Mouse (Mus musculus) hindbrain, embryonic 12.5 days (tissue): ENCODE data around the gene Tgm2. TPM values are rescaled to one million over a fixed set of nuclear protein-coding genes. Genes with fewer than 3 reads are reported as not detected.

Source experiments
- ATAC-seq: fragments of 200-750 bp; cut with Nextera tagmentation; 2 replicates; pipeline ENCODE4 v1.8.0; 2017; ENCODE audit warnings: moderate TSS enrichment; ENCODE audit not compliant: low FRiP score
- H3K27ac ChIP-seq: fragments of 300-500 bp; sonication (generic); 2 replicates; pipeline ENCODE4 v1.5.1; 2016; ENCODE audit warnings: mild to moderate bottlenecking
- H3K27me3 ChIP-seq: fragments of 300-500 bp; sonication (generic); 2 replicates; pipeline ENCODE4 v1.6.1; 2016; ENCODE audit warnings: mild to moderate bottlenecking
- H3K36me3 ChIP-seq: fragments of 300-500 bp; sonication (generic); 2 replicates; pipeline ENCODE4 v1.6.1; 2016; ENCODE audit warnings: mild to moderate bottlenecking
- H3K4me1 ChIP-seq: fragments of 300-500 bp; sonication (generic); 2 replicates; pipeline ENCODE4 v1.6.1; 2016
- H3K4me2 ChIP-seq: fragments of 300-500 bp; sonication (generic); replicated peaks from 2 replicates; pipeline ENCODE4 v1.6.1; 2016; ENCODE audit warnings: mild to moderate bottlenecking
- H3K4me3 ChIP-seq: fragments of 300-500 bp; sonication (generic); 2 replicates; pipeline ENCODE4 v1.5.1; 2016; ENCODE audit warnings: mild to moderate bottlenecking
- H3K9ac ChIP-seq: fragments of 300-500 bp; sonication (generic); 2 replicates; pipeline ENCODE4 v1.6.1; 2016; ENCODE audit warnings: mild to moderate bottlenecking, moderate library complexity
- H3K9me3 ChIP-seq: fragments of 300-500 bp; sonication (generic); replicated peaks from 2 replicates; pipeline ENCODE4 v1.6.1; 2016; ENCODE audit warnings: mild to moderate bottlenecking
- WGBS: fragments of 180-500 bp; shearing (Covaris S2); methylation state at CpG from one replicate; pipeline ENCODE4 v1.1.7; 2016; 5-methylcytosine and 5-hydroxymethylcytosine counted together
- polyA plus RNA-seq: library from polyadenylated mRNA; unstranded; fragments of >200 nt; fragmentation: Nextera tagmentation; extraction: Ambion mirVana; gene quantifications from 2 replicates; pipeline ENCODE4 v1.2.1, GENCODE M21; 2016

Tgm2 gene
- polyA plus RNA-seq, 1 experiment from 2014 or later, result 9.9 TPM

GRCm38 (mm10) chr2:158133050-158133449, 13.2 kb downstream of the Tgm2 start:
- H3K27me3 ChIP-seq, result no peaks in the 10 kb centered on the region
- ATAC-seq, result no peak
- no peak overlapping the region for H3K27ac ChIP-seq
- no peaks in the 10 kb centered on the region for H3K36me3 ChIP-seq
- H3K9ac ChIP-seq, result no peak overlapping the region
- H3K4me3 ChIP-seq, result no peak overlapping the region
- no peaks in the 10 kb centered on the region for H3K9me3 ChIP-seq
- no peak overlapping the region for H3K4me2 ChIP-seq
- 73% methylated on average over 6 of the region's 6 CpGs for WGBS
- peaks cover 26% of the 10 kb centered on the region for H3K4me1 ChIP-seq

- WGBS, result 87% methylated on average over 10 of the region's 10 CpGs
- Histone ChIP-seq H3K36me3 (no peaks in the 10 kb centered on the region), H3K9me3 (no peaks in the 10 kb centered on the region), H3K4me3 (no peak overlapping the region), H3K4me2 (no peak overlapping the region), H3K9ac (no peak overlapping the region), H3K27ac (no peak overlapping the region), H3K4me1 (peaks cover 26% of the 10 kb centered on the region), H3K27me3 (no peaks in the 10 kb centered on the region)
- no peak for ATAC-seq
Observed at GRCm38 (mm10) chr2:158132320-158132719, 13.9 kb downstream of the Tgm2 start.

- ATAC-seq, result no peak
- Histone ChIP-seq H3K9ac (no peak overlapping the region), H3K4me3 (no peak overlapping the region), H3K4me1 (peaks cover 26% of the 10 kb centered on the region), H3K9me3 (no peaks in the 10 kb centered on the region), H3K4me2 (no peak overlapping the region), H3K27me3 (no peaks in the 10 kb centered on the region), H3K27ac (no peak overlapping the region), H3K36me3 (no peaks in the 10 kb centered on the region)
- 87% methylated on average over 13 of the region's 13 CpGs for WGBS
Observed at GRCm38 (mm10) chr2:158131197-158131835, 14.9 kb downstream of the Tgm2 start.

GRCm38 (mm10) chr2:158130391-158130986, 15.7 kb downstream of the Tgm2 start:
- Histone ChIP-seq H3K27ac (no peak overlapping the region), H3K9me3 (no peaks in the 10 kb centered on the region), H3K27me3 (no peaks in the 10 kb centered on the region), H3K4me3 (no peak overlapping the region), H3K4me1 (peaks cover 26% of the 10 kb centered on the region), H3K36me3 (no peaks in the 10 kb centered on the region), H3K9ac (no peak overlapping the region), H3K4me2 (no peak overlapping the region)
- ATAC-seq, result no peak
- WGBS, result 44% methylated on average over 5 of the region's 5 CpGs

- no peaks in the 10 kb centered on the region for H3K36me3 ChIP-seq
- peaks cover 26% of the 10 kb centered on the region for H3K4me1 ChIP-seq
- H3K9me3 ChIP-seq, result no peaks in the 10 kb centered on the region
- no peak for ATAC-seq
- no peak overlapping the region for H3K4me2 ChIP-seq
- no peaks in the 10 kb centered on the region for H3K27me3 ChIP-seq
- no peak overlapping the region for H3K4me3 ChIP-seq
- H3K27ac ChIP-seq, result no peak overlapping the region
- H3K9ac ChIP-seq, result no peak overlapping the region
- 86% methylated on average over 16 of the region's 16 CpGs for whole genome bisulfite sequencing
Observed at GRCm38 (mm10) chr2:158129291-158130002, 16.8 kb downstream of the Tgm2 start.

- H3K36me3 ChIP-seq, result no peaks in the 10 kb centered on the region
- 79% methylated on average over 8 of the region's 8 CpGs for WGBS
- H3K9me3 ChIP-seq, result no peaks in the 10 kb centered on the region
- no peak overlapping the region for H3K27ac ChIP-seq
- H3K9ac ChIP-seq, result no peak overlapping the region
- H3K4me1 ChIP-seq, result peaks cover 26% of the 10 kb centered on the region
- H3K27me3 ChIP-seq, result no peaks in the 10 kb centered on the region
- H3K4me3 ChIP-seq, result no peak overlapping the region
- H3K4me2 ChIP-seq, result no peak overlapping the region
- ATAC-seq, result no peak
Observed at GRCm38 (mm10) chr2:158128461-158129130, 17.6 kb downstream of the Tgm2 start.

GRCm38 (mm10) chr2:158127872-158128271, 18.4 kb downstream of the Tgm2 start:
- no peak overlapping the region for H3K9ac ChIP-seq
- no peak for ATAC-seq

GRCm38 (mm10) chr2:158127245-158127644, 19.0 kb downstream of the Tgm2 start:
- H3K9me3 ChIP-seq, result no peaks in the 10 kb centered on the region
- 94% methylated on average over 6 of the region's 6 CpGs for WGBS
- ATAC-seq, result no peak

More at GRCm38 (mm10) chr2:158127872-158128271, 18.4 kb downstream of the Tgm2 start:
- Histone ChIP-seq H3K4me2 (no peak overlapping the region), H3K27ac (no peak overlapping the region), H3K9me3 (no peaks in the 10 kb centered on the region), H3K27me3 (no peaks in the 10 kb centered on the region), H3K4me1 (peaks cover 26% of the 10 kb centered on the region), H3K4me3 (no peak overlapping the region), H3K36me3 (no peaks in the 10 kb centered on the region)
- WGBS, result 90% methylated on average over 7 of the region's 7 CpGs

GRCm38 (mm10) chr2:158122814-158123213, 23.4 kb downstream of the Tgm2 start:
- no peaks in the 10 kb centered on the region for H3K27me3 ChIP-seq
- peaks cover 13% of the 10 kb centered on the region for H3K4me1 ChIP-seq
- H3K4me2 ChIP-seq, result no peak overlapping the region
- H3K9me3 ChIP-seq, result no peaks in the 10 kb centered on the region
- H3K9ac ChIP-seq, result no peak overlapping the region
- WGBS, result 85% methylated on average over 6 of the region's 6 CpGs
- no peak overlapping the region for H3K4me3 ChIP-seq
- H3K36me3 ChIP-seq, result no peaks in the 10 kb centered on the region
- H3K27ac ChIP-seq, result no peak overlapping the region
- ATAC-seq, result no peak

More at GRCm38 (mm10) chr2:158127245-158127644, 19.0 kb downstream of the Tgm2 start:
- Histone ChIP-seq H3K4me2 (no peak overlapping the region), H3K9ac (no peak overlapping the region), H3K36me3 (no peaks in the 10 kb centered on the region), H3K27me3 (no peaks in the 10 kb centered on the region), H3K4me3 (no peak overlapping the region), H3K27ac (no peak overlapping the region), H3K4me1 (peaks cover 28% of the 10 kb centered on the region)

GRCm38 (mm10) chr2:158121645-158122326, 24.4 kb downstream of the Tgm2 start:
- Histone ChIP-seq H3K9me3 (no peaks in the 10 kb centered on the region), H3K27me3 (no peaks in the 10 kb centered on the region), H3K4me1 (peaks cover 13% of the 10 kb centered on the region), H3K9ac (no peak overlapping the region), H3K27ac (no peak overlapping the region), H3K36me3 (no peaks in the 10 kb centered on the region), H3K4me2 (no peak overlapping the region), H3K4me3 (no peak overlapping the region)
- 76% methylated on average over 12 of the region's 12 CpGs for WGBS
- ATAC-seq, result no peak

- Histone ChIP-seq H3K27ac (no peak overlapping the region), H3K27me3 (no peaks in the 10 kb centered on the region), H3K4me3 (no peak overlapping the region), H3K9me3 (no peaks in the 10 kb centered on the region), H3K4me1 (peaks cover 13% of the 10 kb centered on the region), H3K9ac (no peak overlapping the region), H3K36me3 (no peaks in the 10 kb centered on the region), H3K4me2 (no peak overlapping the region)
- WGBS, result 70% methylated on average over 3 of the region's 3 CpGs
- ATAC-seq, result no peak
Observed at GRCm38 (mm10) chr2:158120868-158121267, 25.4 kb downstream of the Tgm2 start.

GRCm38 (mm10) chr2:158120211-158120610, 26.0 kb downstream of the Tgm2 start:
- no peak overlapping the region for H3K9ac ChIP-seq
- no peak overlapping the region for H3K27ac ChIP-seq
- H3K4me3 ChIP-seq, result no peak overlapping the region
- no peak for ATAC-seq
- peaks cover 13% of the 10 kb centered on the region for H3K4me1 ChIP-seq
- no peaks in the 10 kb centered on the region for H3K9me3 ChIP-seq
- no peak overlapping the region for H3K4me2 ChIP-seq
- H3K36me3 ChIP-seq, result no peaks in the 10 kb centered on the region
- H3K27me3 ChIP-seq, result no peaks in the 10 kb centered on the region
- 85% methylated on average over 8 of the region's 8 CpGs for WGBS
